Mouse (Mus musculus): ENCODE measurements around the gene Ccdc69. TPM values are rescaled to one million over a fixed set of nuclear protein-coding genes. Genes with fewer than 3 reads are reported as not detected.
"Not testable (repeated sequence)": the region's sequence is repeated elsewhere in the genome, so short reads cannot be mapped to it uniquely, and the experiment has no call there.

Ccdc69 gene
- polyA plus RNA-seq, 1 experiment from 2014 or later, result 0.32 TPM

DNA sequence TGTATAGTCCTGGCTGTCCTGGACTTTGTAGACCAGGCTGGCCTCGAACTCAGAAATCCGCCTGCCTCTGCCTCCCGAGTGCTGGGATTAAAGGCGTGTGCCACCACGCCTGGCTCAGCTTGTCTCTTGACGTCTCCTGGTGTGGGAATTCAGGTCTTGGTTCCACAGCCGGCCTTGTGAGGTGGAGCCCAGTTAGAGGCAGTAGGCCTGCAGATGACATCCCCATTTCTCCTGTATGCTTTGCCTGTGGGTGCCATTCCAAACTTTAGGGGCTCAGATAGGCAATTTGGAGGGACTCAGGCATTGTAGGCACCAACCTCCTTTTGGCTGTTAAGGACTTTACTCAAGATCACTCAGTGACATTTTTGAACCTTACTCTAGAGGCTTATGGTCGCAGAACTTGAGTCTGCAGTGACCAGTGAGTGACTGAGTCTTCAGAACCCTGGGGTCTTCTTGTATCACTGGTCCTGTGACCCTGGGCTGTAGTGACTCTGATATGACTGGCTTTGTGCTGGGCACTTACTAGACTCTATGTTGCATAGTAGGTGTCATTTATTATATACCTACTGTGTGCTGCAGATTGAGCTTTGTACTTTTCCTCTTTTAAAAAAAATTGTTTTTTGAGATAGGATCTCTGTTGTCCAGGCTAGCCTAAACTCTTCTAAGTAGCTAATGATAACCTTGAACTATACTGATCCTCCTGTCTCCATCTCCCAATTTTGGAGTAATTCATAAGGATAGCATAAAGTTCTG lies 21.3 kb upstream of the Ccdc69 start:
- no peaks in the 10 kb centered on the region for H3K9me3 ChIP-seq (ENCODE audit: control insufficient read depth, low read length)
- H3K4me1 ChIP-seq (ENCODE audit: control insufficient read depth, insufficient read depth, low read length), result 0 out of 2 replicates have a peak, but pooled peaks cover 4% of the 10 kb centered on the region
- no peak overlapping the region for H3K9ac ChIP-seq (ENCODE audit: low read length)
- H3K27ac ChIP-seq (ENCODE audit: low read depth, low read length), result no peak overlapping the region
- DNase-seq (ENCODE audit: low spot score), result no peak
- H3K4me3 ChIP-seq (ENCODE audit: low read depth, low read length), result no peak overlapping the region
- H3K36me3 ChIP-seq (ENCODE audit: control insufficient read depth, insufficient read depth, low read length), result no peaks in the 10 kb centered on the region
- WGBS, result 92% methylated on average over 8 of the region's 8 CpGs
- no peaks in the 10 kb centered on the region for H3K27me3 ChIP-seq (ENCODE audit: control insufficient read depth, insufficient read depth, low read length)
- no peak overlapping the region for H3K4me2 ChIP-seq (ENCODE audit: low read depth)
- no peak for ATAC-seq (ENCODE audit: insufficient read depth, low FRiP score, low TSS enrichment)

- no peaks in the 10 kb centered on the region for H3K9me3 ChIP-seq (ENCODE audit: control insufficient read depth, low read length)
- no peaks in the 10 kb centered on the region for H3K27me3 ChIP-seq (ENCODE audit: control insufficient read depth, insufficient read depth, low read length)
- no peak overlapping the region for H3K27ac ChIP-seq (ENCODE audit: low read depth, low read length)
- DNase-seq (ENCODE audit: low spot score) (no peak), ATAC-seq (ENCODE audit: insufficient read depth, low FRiP score, low TSS enrichment) (no peak; the same call in 1 of the 2 replicates)
- 0 out of 2 replicates have a peak, but pooled peaks cover 4% of the 10 kb centered on the region for H3K4me1 ChIP-seq (ENCODE audit: control insufficient read depth, insufficient read depth, low read length)
- H3K4me3 ChIP-seq (ENCODE audit: low read depth, low read length), result peak overlapping the region; percentile 46
- peak overlapping the region; percentile 74 for H3K4me2 ChIP-seq (ENCODE audit: low read depth)
- peak overlapping the region; percentile 61 for H3K9ac ChIP-seq (ENCODE audit: low read length)
- no peaks in the 10 kb centered on the region for H3K36me3 ChIP-seq (ENCODE audit: control insufficient read depth, insufficient read depth, low read length)
- 16% methylated on average over 24 of the region's 24 CpGs for WGBS
Measured at GRCm38 (mm10) chr11:55098189-55098915, 20.4 kb upstream of the Ccdc69 start.

- H3K9me3 ChIP-seq (ENCODE audit: control insufficient read depth, low read length), result no peaks in the 10 kb centered on the region
- peak within 1 kb of the TSS; percentile 61 for H3K9ac ChIP-seq (ENCODE audit: low read length)
- peak; percentile 96 for ATAC-seq (ENCODE audit: insufficient read depth, low FRiP score, low TSS enrichment)
- H3K27me3 ChIP-seq (ENCODE audit: control insufficient read depth, insufficient read depth, low read length), result no peaks in the 10 kb centered on the region
- H3K36me3 ChIP-seq (ENCODE audit: control insufficient read depth, insufficient read depth, low read length), result no peaks in the 10 kb centered on the region
- H3K27ac ChIP-seq (ENCODE audit: low read depth, low read length), result no peak within 1 kb of the TSS
- 0 out of 2 replicates have a peak, but pooled peaks cover 4% of the 10 kb centered on the region for H3K4me1 ChIP-seq (ENCODE audit: control insufficient read depth, insufficient read depth, low read length)
- WGBS, result 3% methylated on average over 39 of the region's 45 CpGs
- H3K4me3 ChIP-seq (ENCODE audit: low read depth, low read length), result peak within 1 kb of the TSS; percentile 46
- DNase-seq (ENCODE audit: low spot score), result peak; percentile 95
- peak within 1 kb of the TSS; percentile 74 for H3K4me2 ChIP-seq (ENCODE audit: low read depth)
Measured at GRCm38 (mm10) chr11:55097463-55098188, 19.7 kb upstream of the Ccdc69 start, which contains the start of gene Gm2a. Gene Gm2a, plus strand, starts transcription at chr11:55098115.

DNA sequence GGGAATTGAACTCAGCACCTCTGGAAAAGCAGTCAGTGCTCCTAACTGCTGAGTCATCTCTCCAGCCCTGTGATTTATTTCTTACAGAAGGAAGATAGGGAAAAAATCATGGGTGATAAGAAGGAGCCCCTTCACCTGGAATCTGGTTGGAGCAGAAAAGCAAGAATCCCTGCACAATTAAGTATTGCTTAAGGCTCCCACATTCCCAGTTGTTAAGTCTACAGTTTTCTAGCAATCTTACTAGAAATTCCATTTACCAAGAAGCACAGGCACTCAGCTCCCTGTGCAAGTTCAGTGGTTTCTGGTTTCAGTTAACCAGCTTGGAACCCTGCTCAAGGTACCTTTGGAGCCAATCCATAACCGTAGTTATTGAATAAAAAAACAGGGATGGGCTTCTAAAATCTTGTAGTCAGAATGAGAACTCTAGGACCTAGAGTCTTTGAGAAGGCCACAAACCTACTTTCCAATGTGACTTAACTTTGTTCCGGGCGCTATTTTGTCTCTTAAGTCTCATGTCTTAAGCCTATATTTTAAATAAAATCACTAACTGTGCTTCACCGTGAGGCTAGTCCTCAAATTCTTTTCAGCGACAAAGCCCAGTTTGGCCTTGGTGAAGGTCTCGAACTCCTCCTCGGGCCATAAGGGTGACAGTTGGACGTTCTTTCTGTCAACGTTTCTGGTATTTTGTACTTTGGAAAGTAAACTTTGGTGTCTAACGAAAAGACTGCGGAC lies 19.0 kb upstream of the Ccdc69 start:
- Histone ChIP-seq H3K9me3 (ENCODE audit: control insufficient read depth, low read length) (no peaks in the 10 kb centered on the region), H3K36me3 (ENCODE audit: control insufficient read depth, insufficient read depth, low read length) (no peaks in the 10 kb centered on the region), H3K4me3 (ENCODE audit: low read depth, low read length) (peak overlapping the region; percentile 46; the same call in 1 of the 2 replicates), H3K27me3 (ENCODE audit: control insufficient read depth, insufficient read depth, low read length) (no peaks in the 10 kb centered on the region), H3K9ac (ENCODE audit: low read length) (0 out of 2 replicates have a peak overlapping the region, but pooled peaks have one; percentile 10), H3K4me1 (ENCODE audit: control insufficient read depth, insufficient read depth, low read length) (0 out of 2 replicates have a peak, but pooled peaks cover 4% of the 10 kb centered on the region), H3K27ac (ENCODE audit: low read depth, low read length) (no peak overlapping the region), H3K4me2 (ENCODE audit: low read depth) (peak overlapping the region; percentile 48)
- ATAC-seq (ENCODE audit: insufficient read depth, low FRiP score, low TSS enrichment) (no peak), DNase-seq (ENCODE audit: low spot score) (no peak)
- WGBS, result 38% methylated on average over 11 of the region's 11 CpGs

DNA sequence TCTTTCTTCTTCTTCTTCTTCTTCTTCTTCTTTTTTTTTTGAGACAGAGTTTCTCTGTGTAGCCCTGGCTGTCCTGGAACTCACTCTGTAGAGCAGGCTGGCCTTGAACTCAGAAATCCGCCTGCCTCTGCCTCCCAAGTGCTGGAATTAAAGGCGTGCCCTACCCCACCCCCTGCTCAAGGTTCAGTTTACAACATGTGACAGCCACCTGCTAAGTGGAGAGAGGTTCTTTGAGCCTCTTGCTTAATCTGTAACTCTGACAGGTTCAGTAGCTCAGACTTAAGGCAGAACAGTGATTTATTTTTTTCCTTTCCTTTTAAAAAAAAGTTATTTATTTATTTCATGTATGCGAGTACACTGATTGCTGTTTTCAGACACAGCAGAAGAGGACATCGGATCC lies 18.4 kb upstream of the Ccdc69 start:
- H3K9ac ChIP-seq (ENCODE audit: low read length); H3K36me3 ChIP-seq (ENCODE audit: control insufficient read depth, insufficient read depth, low read length); H3K27ac ChIP-seq (ENCODE audit: low read depth, low read length); H3K9me3 ChIP-seq (ENCODE audit: control insufficient read depth, low read length); H3K27me3 ChIP-seq (ENCODE audit: control insufficient read depth, insufficient read depth, low read length); H3K4me2 ChIP-seq (ENCODE audit: low read depth); DNase-seq (ENCODE audit: low spot score); ATAC-seq (ENCODE audit: insufficient read depth, low FRiP score, low TSS enrichment); H3K4me3 ChIP-seq (ENCODE audit: low read depth, low read length); H3K4me1 ChIP-seq (ENCODE audit: control insufficient read depth, insufficient read depth, low read length): not testable (repeated sequence)
- WGBS, result 89% methylated on average over 4 of the region's 4 CpGs

DNA sequence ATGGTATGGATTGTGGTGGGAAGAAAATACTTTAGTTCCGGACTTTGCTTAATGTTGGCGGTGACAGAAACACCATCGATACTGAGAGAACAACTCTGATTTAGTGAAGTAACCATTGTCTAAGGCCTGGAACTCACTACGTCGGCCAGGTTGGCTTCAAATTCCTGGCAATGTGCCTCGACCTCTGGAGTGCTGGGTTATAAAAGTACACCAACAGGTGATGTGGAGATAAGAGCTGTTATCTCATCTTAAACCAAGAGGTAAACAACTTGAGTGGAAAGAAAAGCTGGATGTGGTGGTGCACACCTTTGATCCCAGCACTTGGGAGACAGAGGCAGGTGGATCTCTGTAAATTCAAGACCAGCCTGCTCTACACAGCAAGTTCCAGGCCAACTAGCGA lies 15.2 kb upstream of the Ccdc69 start:
- H3K4me1 ChIP-seq (ENCODE audit: control insufficient read depth, insufficient read depth, low read length), result no peaks in the 10 kb centered on the region
- no peak overlapping the region for H3K4me3 ChIP-seq (ENCODE audit: low read depth, low read length)
- no peak for DNase-seq (ENCODE audit: low spot score)
- H3K36me3 ChIP-seq (ENCODE audit: control insufficient read depth, insufficient read depth, low read length), result no peaks in the 10 kb centered on the region
- H3K27me3 ChIP-seq (ENCODE audit: control insufficient read depth, insufficient read depth, low read length), result no peaks in the 10 kb centered on the region
- ATAC-seq (ENCODE audit: insufficient read depth, low FRiP score, low TSS enrichment), result no peak
- H3K9ac ChIP-seq (ENCODE audit: low read length), result no peak overlapping the region
- WGBS, result 89% methylated on average over 7 of the region's 7 CpGs
- H3K4me2 ChIP-seq (ENCODE audit: low read depth), result no peak overlapping the region
- no peak overlapping the region for H3K27ac ChIP-seq (ENCODE audit: low read depth, low read length)
- no peaks in the 10 kb centered on the region for H3K9me3 ChIP-seq (ENCODE audit: control insufficient read depth, low read length)

DNA sequence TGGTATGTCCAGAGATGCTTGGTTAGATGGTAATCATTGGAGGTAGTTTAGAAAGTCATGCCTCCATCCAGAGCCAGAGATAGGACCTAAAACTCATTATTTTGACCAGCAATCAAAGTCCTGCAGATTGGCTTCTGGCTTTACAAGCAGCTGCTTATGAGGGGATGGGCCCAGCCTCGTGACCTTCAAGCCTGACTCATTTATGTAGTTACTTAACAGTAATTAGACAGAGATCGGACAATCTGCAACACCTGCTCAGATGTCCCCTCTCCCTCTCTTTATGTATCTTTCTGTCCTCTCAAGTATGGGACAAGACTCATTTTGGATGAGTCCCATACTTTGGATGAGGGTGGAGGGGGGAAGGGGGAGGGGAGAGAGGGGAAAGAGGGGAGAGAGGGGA lies 12.0 kb upstream of the Ccdc69 start:
- 80% methylated on average over 2 of the region's 2 CpGs for WGBS
- no peak for DNase-seq (ENCODE audit: low spot score)
- H3K4me1 ChIP-seq (ENCODE audit: control insufficient read depth, insufficient read depth, low read length), result no peaks in the 10 kb centered on the region
- H3K9me3 ChIP-seq (ENCODE audit: control insufficient read depth, low read length), result no peaks in the 10 kb centered on the region
- no peaks in the 10 kb centered on the region for H3K27me3 ChIP-seq (ENCODE audit: control insufficient read depth, insufficient read depth, low read length)
- no peak overlapping the region for H3K27ac ChIP-seq (ENCODE audit: low read depth, low read length)
- no peak for ATAC-seq (ENCODE audit: insufficient read depth, low FRiP score, low TSS enrichment)
- H3K9ac ChIP-seq (ENCODE audit: low read length), result no peak overlapping the region
- H3K36me3 ChIP-seq (ENCODE audit: control insufficient read depth, insufficient read depth, low read length), result no peaks in the 10 kb centered on the region
- no peak overlapping the region for H3K4me3 ChIP-seq (ENCODE audit: low read depth, low read length)
- no peak overlapping the region for H3K4me2 ChIP-seq (ENCODE audit: low read depth)

DNA sequence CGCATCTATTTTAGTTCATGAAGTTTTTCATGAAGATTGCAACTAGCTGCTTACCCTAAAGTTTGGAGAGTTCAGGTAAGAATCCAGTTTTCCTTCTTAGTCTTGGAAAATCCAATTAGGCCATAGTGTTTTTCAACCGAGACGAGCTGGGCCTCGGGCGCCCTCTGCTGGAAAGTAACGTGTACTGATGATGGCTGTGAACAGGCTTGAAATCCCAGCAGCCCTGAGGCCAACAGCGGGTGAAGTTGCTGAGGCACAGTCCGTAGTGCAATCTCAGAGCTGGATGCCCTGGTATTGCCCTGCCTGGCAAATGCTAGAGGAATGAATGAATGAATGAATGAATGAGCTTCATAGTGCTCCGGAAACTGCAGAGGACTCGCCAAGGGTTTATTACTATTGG lies 9.1 kb upstream of the Ccdc69 start:
- WGBS, result 6% methylated on average over 10 of the region's 10 CpGs
- H3K9me3 ChIP-seq (ENCODE audit: control insufficient read depth, low read length), result no peaks in the 10 kb centered on the region
- DNase-seq (ENCODE audit: low spot score) (peak; percentile 78), ATAC-seq (ENCODE audit: insufficient read depth, low FRiP score, low TSS enrichment) (0 out of 2 replicates have a peak, but pooled peaks have one; percentile 35)
- no peaks in the 10 kb centered on the region for H3K36me3 ChIP-seq (ENCODE audit: control insufficient read depth, insufficient read depth, low read length)
- no peak overlapping the region for H3K9ac ChIP-seq (ENCODE audit: low read length)
- H3K27me3 ChIP-seq (ENCODE audit: control insufficient read depth, insufficient read depth, low read length), result no peaks in the 10 kb centered on the region
- no peak overlapping the region for H3K4me2 ChIP-seq (ENCODE audit: low read depth)
- H3K4me3 ChIP-seq (ENCODE audit: low read depth, low read length), result no peak overlapping the region
- H3K4me1 ChIP-seq (ENCODE audit: control insufficient read depth, insufficient read depth, low read length), result no peaks in the 10 kb centered on the region
- no peak overlapping the region for H3K27ac ChIP-seq (ENCODE audit: low read depth, low read length)
